Mouse (Mus musculus): ENCODE results near the gene Sf3b5.

Sf3b5 gene

DNA sequence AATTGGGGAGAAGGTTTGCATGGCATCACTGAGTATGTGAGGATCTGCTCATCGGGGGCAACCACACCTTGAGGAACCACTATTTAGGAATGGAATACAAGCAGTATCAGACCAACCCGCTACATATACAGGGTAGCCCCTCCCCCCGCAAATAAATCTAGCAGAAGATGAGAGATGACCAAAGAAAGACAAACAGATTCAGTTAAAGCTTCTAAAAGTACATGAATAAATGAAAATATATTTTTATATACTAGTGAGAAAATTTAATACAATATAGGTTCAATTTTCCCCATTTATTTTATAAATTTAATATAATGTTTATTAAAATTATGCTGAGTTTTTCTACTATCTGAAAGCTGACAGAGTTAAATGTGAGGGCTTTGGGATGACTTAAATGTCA, at the start of gene Sf3b5:
Sf3b5 (plus strand) TSS at position 301 of the 400 bp plus-strand sequence.
- no peak for DNase-seq

DNA sequence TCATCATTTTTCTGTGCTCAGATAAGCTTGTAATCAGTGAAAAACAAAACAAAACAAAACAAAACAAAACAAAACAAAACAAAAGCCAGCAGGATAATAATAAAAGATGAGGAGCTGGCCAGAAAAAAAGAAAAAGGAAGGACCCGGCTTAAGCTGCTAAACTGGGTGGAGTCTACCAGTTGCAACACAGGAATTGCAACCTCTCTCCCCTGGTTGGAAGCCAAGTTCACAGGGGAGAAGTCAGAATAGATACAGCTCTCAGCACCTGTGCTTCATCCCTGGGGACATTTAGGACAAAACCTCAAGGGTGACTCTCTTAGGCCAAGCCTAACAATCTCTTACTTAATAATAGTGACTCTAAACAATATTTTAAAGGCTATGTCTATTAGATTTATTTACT, 49.3 kb upstream of the Sf3b5 start:
- no peak for DNase-seq

DNA sequence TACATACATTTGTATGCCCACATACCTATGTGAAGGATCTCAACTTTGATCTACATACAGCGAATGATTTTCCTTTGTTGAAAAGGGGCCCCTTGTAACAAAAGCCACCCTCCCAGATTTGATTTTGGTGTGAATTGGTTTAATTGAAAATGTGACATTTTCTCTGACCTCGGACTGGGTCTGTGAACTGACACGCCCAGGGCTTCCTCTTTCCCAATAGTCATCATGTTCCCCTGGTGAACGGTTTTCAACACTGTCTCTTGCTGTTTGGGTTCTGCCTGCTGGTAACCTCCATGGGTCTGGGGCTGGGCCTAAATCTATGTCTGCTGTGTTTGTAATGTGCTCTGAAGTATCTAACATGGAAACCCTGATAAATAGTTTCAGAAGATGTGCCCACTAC, 47.9 kb upstream of the Sf3b5 start:
- no peak for DNase-seq

DNA sequence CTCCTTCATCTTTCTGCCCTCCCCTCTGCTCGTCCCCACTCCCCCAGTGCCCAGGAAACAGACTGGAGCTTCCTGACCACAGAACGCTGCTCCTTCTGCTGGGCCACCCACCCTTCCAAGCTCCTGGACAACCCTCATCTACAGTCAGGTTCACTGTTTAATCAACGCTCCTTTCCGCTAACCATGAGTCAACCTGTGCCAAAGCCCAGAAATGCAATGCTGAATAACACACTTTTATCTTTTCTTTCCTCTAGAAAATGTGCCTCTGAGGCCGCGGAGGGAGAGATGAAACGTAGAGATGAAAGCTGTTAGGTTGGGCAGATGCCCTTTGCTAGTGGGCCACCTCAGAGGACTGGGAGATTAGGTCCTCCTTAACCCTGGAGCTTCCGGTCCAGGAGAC, 43.6 kb upstream of the Sf3b5 start:
- DNase-seq, result no peak

DNA sequence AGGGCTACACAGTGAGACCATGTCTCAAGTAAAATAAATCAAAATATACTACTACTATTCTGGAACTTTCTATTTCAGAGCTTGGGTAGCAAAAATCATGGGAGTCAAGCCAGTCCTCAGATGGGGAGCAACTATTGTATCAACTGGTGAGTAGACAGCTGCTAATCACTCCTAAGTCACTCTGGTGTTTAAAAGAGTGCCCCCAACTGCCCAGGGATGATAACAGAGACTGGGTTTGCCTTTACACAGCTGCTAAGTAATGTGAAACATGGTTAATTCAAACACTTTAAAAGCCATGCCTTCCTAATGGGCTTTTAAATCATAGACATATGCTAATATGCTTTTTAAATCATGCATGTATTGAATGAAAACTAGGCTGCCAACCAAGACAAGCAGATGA, 42.9 kb upstream of the Sf3b5 start:
- no peak for DNase-seq

DNA sequence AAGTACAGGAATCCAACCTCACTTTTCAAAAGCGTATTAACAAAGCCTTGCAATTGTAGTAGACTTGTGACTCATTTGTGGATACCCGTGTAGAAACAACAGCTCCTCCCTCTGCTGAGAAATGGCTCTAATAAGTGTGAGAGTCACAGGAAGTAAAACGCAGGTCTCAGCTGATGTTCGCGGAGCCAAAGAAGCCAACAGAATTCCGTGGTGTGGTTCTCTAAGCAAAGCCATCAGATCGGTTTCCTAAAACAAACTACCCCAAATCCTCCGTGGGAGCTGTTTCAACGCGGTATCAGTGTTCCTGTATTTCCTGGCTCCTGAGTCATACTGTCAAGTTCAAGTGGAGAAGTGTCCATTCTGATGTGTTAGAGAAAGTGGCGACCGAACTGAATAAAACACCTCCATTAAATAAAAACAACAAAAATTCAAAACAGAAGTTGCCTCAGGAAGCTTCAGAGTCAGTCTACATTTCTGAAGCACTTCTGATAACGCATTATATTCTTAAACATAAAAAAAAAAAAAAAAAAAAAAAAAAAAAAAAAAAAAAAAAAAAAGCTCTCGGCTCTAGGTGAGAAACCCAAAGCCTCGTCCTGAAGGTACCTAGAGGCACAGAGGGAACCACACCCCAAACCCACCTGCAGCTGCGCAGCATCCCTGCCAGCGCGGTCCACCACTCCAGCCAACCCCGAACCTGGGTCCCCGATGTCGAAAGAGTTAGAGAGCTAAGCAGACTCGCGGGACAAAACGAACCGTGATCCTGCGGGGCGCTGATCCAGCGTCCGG, 41.6 kb upstream of the Sf3b5 start:
- no peak for DNase-seq

DNA sequence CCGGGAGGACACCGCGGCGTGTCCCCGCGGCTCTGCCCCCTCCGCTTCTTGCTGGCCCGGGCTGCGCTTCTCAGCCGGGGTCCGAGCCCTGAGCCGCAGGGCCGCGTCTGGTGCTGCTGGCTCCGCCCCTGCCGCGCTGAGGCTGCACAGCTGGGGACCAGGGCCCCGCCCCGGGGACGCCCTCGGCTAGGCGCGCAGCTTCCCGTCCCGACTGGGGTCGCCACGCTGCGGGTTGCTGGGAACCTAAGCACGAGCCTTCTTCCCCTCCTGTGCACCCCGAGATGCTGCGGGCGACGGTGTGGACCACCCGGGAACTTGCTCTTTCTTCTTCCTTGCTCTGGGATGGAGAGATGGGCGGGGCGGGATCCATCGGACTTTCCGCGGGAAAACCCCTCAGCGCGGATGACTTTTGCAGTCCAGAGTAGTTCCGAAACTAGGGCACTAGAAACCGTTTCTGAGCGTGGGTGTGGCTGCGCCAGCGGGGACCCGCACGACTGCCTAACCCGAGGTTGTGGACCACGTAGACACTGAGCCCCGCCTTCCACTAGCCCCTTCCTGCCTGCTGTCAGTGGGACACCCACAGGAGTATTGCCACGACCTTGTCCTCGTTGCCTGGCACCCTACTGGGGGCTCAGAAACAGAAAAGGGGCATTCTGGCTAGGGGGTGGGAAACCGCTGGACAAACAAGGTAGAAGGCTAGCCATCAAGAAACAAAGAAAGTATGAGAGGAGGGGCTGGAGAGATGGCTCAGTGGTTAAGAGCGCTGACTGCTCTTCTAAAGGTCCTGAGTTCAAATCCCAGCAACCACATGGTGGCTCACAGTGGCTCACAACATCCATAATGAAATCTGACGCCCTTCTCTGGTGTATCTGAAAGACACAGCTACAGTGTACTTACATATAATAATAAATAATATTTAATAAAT, 40.7 kb upstream of the Sf3b5 start, which contains the start of gene Stx11:
Stx11 (minus strand) TSS at position 148 of the 925 bp plus-strand sequence.
- DNase-seq, result peak; percentile 42 to 59

DNA sequence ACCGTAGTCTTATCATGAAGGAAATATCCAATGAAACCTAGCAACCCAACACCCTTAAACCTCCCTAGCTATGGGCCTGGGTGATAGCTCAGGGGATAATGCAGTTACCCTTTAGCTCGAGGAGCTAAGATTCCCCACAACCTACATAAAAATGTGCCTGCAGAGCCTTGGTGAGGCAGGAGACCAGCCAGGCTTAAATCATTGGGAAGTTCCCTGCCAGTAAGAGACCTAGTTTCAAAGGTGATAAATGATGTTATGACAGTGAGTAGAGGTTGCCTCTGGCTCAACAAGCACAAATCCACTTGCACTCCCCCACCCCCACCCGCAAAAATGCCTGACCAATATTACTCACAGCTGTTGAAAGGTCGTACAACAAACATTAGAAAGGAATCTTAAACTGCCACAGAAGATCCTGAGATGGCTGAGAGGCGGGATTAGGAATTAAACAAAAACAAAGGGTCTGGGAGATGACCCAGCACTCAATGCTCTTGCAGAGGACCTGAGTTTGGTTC, 39.4 kb upstream of the Sf3b5 start:
- no peak for DNase-seq

DNA sequence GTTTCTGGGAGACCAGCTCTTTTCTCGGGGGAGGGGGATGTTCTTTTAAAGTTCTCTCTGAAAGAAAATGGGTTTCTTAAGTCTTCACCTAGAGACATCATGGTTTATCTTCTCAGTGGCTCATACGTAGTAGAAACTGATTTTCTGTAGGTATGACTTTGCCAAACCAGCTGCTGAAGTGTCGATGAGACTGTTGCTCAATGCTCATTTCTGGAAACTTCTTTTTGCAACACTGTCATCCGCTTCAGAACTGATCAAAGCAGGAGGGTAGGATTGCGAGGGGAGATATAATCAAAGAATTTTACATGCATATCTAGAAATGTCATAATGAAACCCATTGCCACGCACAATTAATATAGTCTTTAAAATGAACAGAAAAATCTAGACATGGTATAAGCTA, 30.6 kb upstream of the Sf3b5 start:
- DNase-seq, result no peak

DNA sequence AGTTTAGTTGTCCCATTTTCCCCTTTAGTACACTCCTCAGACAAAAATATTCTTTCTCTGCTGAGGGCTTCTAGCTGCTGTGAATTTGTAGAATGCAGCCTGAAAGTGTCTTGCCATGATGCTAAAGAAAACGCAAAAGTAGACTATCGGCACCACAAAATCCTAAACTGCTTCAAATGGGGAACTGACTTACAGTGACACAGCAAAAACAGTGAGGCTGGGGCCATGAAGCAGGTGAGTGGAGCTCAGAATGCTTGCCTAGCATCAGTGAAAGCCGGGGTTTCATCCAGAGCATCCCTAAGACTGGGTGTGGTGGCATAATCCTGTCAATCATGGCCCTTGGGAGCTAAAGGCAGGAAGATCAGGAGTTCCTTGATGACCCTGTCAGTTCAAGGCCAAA, 29.7 kb upstream of the Sf3b5 start:
- no peak for DNase-seq

DNA sequence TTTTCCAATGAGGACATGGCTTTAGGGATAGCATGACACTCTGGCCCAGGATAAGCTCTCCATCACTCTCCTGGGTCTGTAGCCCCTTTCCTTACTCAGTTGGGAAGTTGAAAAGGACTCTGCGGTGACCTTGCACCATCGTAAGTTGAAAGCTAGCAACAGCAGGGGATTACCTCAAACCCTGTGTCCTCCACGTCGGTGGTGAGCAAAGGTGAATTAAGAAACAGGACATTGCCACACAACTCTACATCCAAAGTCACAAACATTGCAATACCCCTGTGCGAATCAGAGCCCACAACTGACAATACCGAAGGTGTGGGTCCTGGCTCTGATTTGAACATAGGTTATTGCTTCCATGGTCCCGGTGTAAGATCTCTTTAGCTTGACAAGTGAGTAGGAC, 29.2 kb upstream of the Sf3b5 start:
- no peak for DNase-seq

DNA sequence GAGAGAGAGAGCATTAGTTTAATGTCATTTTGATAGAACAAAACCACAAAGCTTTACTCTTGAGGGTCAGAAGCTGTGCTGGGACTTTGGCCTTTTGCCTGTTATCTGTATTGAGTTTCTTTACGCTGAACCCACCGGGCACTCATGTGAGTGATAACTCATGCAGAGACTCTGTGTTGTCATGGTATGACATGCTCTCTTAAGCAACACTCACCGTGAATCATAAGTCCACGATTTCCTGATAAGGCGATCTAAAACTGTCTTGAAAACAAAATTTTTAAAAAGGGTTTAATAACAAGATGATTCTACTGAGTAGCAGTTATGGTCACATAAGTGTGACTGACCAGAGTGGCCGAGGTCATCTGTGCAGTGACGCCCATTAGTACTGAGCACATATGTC, 28.6 kb upstream of the Sf3b5 start:
- DNase-seq, result no peak

DNA sequence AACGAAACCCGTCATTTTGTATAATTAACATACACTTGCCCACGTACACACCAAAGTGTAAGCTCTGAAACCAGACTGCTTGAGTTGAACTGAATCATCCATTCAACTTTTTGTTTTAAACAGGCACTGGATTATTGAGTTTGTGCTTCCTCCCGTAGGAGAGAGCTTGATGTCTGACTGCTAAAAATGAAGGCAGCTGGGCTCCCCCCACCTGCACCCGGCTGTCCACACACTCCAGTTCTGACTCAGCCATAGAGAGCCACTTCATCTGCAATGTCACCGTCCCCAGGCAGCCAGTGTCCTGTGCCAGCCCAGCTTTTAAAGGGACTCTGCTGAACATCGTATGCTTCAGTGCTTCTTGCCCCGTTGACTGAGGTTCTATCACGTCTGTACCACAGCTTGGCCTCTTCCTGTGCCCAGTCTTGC, 27.3 kb upstream of the Sf3b5 start:
- peak; percentile 33 to 40 for DNase-seq

DNA sequence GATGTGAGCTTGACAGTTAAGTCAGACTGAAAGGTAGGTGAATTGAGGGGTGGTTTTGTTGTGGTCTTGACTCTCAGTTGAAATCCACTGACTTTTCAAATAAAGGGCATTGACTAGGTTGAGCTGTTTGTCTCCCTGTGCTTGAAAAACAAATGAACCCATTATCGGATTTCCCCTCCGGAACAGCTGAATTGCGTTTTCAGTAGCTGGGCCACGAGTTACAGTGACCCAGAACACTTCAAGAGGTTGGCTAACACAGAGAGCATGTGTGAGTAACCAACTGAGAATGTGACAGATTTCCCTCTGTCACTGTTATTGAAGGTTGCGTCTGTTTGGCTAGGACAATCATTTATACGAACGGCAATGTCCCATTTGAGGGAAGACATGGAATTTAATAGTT, 24.1 kb upstream of the Sf3b5 start:
- DNase-seq, result no peak

DNA sequence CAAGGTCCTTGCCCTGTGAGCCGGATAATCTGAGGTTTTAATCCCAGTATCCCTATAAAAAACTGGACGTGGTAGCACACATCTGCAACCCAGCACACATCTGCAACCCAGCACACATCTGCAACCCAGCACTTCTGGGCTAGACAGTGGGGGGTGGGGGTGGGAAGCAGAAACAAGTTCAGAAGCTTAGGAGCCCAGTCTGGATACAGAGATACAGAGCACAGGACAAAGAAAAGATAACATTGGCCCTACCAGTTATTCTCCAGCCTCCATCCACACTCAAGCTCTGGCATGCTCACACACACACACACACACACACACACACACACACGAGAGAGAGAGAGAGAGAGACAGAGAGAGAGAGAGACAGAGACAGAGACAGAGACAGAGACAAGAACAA, 21.6 kb upstream of the Sf3b5 start:
- DNase-seq, result no peak

DNA sequence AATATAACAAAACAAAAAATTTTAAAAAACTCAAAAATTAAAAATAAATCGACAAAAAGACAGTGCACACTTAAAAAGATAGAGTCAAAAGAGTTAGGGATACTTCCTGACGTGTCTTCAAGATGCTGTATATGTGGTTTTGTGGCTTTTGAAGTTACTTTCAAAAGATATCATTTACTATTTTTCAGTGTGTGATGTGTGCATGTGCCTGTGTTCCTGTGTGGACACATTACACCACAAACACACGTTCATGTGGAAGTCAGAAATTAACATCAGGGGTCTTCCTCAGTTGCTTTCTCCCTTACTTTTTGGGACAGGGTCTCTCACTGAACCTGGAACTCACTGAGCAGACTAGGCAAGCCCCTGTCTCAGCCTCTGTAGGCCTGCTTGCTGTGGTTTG, 20.1 kb upstream of the Sf3b5 start:
- no peak for DNase-seq

DNA sequence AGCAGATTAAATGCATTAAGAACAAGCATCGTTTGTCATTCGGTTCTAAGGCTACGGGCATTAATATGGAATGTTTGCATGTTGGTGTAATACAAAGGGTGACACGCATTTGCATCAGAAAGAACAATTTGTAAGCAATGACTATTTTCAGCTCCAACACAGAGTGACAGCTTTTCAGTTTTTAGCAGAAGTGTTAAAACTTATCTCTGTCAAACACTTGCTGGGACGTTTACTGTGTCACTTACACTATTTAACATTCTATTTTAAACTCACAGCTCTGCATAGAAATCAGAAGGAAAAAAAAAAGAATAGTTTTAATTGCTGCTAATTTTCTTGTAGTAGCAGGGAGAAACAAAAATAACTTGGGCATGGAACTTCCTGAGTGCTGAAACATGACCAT, 18.7 kb upstream of the Sf3b5 start:
- DNase-seq, result no peak

DNA sequence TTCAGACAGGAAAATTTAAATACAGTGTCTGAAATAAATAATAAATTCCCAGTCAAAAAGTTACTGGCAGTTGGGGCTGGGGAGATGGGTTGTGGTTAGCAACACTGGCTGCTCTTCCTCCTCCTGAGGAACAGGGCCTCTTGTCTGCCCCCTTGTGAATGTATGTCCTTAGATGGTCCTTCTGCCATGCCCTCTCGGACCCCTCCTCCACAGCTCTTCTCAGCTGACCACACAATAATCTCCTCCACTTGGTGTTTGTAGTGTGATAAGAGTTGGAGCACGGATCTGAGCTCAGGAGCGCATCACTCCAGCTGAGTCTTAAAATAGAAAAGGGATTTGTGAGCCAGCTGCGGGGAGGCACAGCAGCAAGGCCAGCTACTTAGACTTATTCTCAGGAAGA, 18.2 kb upstream of the Sf3b5 start:
- DNase-seq, result no peak

DNA sequence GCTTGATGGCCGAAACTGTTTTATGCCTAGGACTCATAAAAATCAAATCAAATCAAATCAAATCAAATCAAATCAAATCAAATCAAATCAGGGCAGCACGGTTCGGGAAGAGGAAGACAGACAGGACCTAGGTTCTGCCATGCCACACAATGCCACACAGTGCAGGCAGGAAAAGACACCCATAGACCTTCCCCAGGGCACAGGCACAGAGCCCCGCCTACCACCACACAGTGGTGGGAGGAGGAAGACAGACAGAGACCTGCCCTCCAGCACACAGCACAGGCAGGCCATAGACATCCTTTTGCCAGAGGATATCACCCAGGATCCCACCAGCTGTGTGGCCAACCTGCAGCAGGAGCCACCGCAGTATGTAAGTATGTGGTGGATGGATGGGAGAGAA, 13.2 kb upstream of the Sf3b5 start:
- DNase-seq, result no peak

DNA sequence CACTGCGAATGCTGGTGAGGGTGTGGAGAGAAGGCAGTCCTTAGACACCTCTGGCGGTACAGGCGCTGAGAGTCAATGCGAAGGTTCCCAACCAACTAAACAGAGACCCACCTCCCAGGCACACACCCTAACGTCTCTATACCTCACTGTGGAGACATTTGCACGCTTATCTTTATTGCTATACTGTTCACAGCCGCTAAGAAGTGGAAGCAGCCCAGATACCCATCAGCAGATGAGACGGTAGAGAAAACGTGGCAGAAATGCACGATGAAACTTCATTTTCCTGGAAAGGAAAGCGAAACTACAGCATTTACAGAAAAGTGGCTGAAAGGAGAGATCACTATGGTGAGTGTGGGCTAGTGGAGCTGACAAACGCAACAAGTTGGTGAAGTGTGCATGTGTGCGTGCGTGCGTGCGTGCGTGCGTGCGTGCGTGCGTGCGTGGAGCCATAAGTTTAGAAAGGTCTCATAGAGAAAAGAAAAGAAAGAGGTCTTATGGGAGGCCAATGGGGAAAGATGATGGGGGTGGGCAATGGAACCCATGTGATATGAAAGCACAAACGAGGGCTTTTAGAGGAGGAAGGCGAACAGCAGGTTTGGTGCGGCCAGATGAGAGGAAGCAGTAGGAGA, 11.6 kb upstream of the Sf3b5 start:
- DNase-seq, result no peak

DNA sequence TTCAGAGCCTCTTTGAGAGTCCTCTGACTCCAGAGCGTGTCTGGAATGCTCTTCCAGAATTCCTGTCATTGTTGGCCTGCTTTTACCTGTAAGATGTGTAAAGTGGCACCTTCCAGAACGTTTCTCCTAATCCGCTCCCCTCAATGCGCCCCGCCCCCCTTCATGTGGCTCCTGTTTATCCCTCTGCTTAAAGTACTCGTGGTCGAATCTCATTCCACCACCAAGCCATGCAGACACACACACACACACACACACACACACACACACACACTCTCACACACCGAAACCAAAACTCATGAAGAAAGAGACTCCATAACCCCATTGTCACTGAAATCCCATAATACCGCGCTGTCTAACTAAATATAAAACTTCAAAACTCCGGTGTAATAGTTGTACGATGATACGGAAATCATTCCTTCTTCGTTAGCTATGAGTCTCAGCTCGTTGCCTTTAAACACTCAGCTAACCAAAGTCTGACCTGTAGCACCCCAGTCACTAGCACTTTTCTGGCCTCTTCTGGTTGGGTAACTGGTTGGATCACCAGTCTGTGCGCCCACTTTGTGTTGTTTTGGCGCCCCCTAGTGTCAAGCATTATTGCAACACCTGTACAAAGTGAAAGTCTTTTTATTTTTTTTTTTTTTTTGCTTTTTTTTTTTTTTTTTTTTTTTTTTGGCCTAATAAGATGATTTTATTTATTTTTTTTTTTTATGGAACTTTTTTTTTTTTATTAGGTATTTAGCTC, 8.2 kb upstream of the Sf3b5 start:
- DNase-seq, result peak; percentile 93 to 96
